Mouse (Mus musculus) cerebellum, postnatal 10 days (tissue): ENCODE results near the gene Fam166b.

Experiments used
- DNase-seq, 2 experiments: peaks; one replicate each; pipeline ENCODE4 v3.0.0; 2021; ENCODE audit warnings: mixed read lengths in 2 of 2

Gene Fam166b

GRCm38 (mm10) chr4:43402212-43402611, 26.7 kb downstream of the Fam166b start:
- DNase-seq: no peak

GRCm38 (mm10) chr4:43401486-43401885, 27.4 kb downstream of the Fam166b start:
- no peak for DNase-seq

- no peak for DNase-seq
Observed at GRCm38 (mm10) chr4:43400976-43401375, 28.0 kb downstream of the Fam166b start.

GRCm38 (mm10) chr4:43399391-43400131, 29.4 kb downstream of the Fam166b start:
- no peak for DNase-seq

GRCm38 (mm10) chr4:43398829-43399331, 30.1 kb downstream of the Fam166b start:
- peak; percentile 63 to 72 for DNase-seq

- no peak for DNase-seq
Observed at GRCm38 (mm10) chr4:43398014-43398413, 30.9 kb downstream of the Fam166b start.

GRCm38 (mm10) chr4:43396381-43396780, 32.6 kb downstream of the Fam166b start:
- no peak for DNase-seq

GRCm38 (mm10) chr4:43395836-43396235, 33.1 kb downstream of the Fam166b start:
- no peak for DNase-seq

GRCm38 (mm10) chr4:43395147-43395546, 33.8 kb downstream of the Fam166b start:
- no peak for DNase-seq

- no peak for DNase-seq
Observed at GRCm38 (mm10) chr4:43394345-43394891, 34.5 kb downstream of the Fam166b start.

GRCm38 (mm10) chr4:43391521-43392050, 37.3 kb downstream of the Fam166b start:
- no peak for DNase-seq

- no peak for DNase-seq
Observed at GRCm38 (mm10) chr4:43389845-43390440, 39.0 kb downstream of the Fam166b start.

- DNase-seq: no peak
Observed at GRCm38 (mm10) chr4:43389390-43389789, 39.5 kb downstream of the Fam166b start.

- no peak for DNase-seq
Observed at GRCm38 (mm10) chr4:43386932-43387331, 42.0 kb downstream of the Fam166b start.

GRCm38 (mm10) chr4:43384541-43384940, 44.4 kb downstream of the Fam166b start:
- no peak for DNase-seq

- DNase-seq: no peak
Observed at GRCm38 (mm10) chr4:43384083-43384460, 44.9 kb downstream of the Fam166b start.

- no peak for DNase-seq
Observed at GRCm38 (mm10) chr4:43383246-43384082, 45.5 kb downstream of the Fam166b start.

- DNase-seq: no peak
Observed at GRCm38 (mm10) chr4:43382155-43383020, 46.5 kb downstream of the Fam166b start.

- DNase-seq: peak; percentile 97
Observed at GRCm38 (mm10) chr4:43381408-43382154, 47.4 kb downstream of the Fam166b start, which contains the start of gene Rusc2. Gene Rusc2, plus strand, starts transcription at chr4:43381979.

GRCm38 (mm10) chr4:43380951-43381350, 48.0 kb downstream of the Fam166b start:
- no peak for DNase-seq

- no peak for DNase-seq
Observed at GRCm38 (mm10) chr4:43379601-43380000, 49.3 kb downstream of the Fam166b start.
